Mouse (Mus musculus) thymus, adult 2 months (tissue): Measurements from ENCODE around the gene Chd8. TPM values are rescaled to one million over a fixed set of nuclear protein-coding genes. Genes with fewer than 3 reads are reported as not detected.

Experiments
- DNase-seq: peaks from one replicate; pipeline ENCODE4 v3.0.0; 2021
- H3K27ac ChIP-seq: fragments of 200-500 bp; 2 replicates; pipeline ENCODE4 v1.5.1; 2012; ENCODE audit warnings: low read length, control low read depth; ENCODE audit not compliant: control insufficient read depth, insufficient read depth
- H3K27me3 ChIP-seq: fragments of 200-500 bp; 2 replicates; pipeline ENCODE4 v1.6.1; 2012; ENCODE audit warnings: mild to moderate bottlenecking, low read length, moderate library complexity, mixed read lengths; ENCODE audit not compliant: control insufficient read depth, insufficient read depth
- H3K36me3 ChIP-seq: fragments of 200-500 bp; 2 replicates; pipeline ENCODE4 v1.6.1; 2012; ENCODE audit warnings: mild to moderate bottlenecking, low read length, moderate library complexity; ENCODE audit not compliant: control insufficient read depth, insufficient read depth
- H3K4me1 ChIP-seq: fragments of 200-500 bp; replicated peaks from 2 replicates; pipeline ENCODE4 v1.6.1; 2012; ENCODE audit warnings: low read length; ENCODE audit not compliant: control insufficient read depth, insufficient read depth
- H3K4me3 ChIP-seq: fragments of 200-500 bp; 2 replicates; pipeline ENCODE4 v1.5.1; 2012; ENCODE audit warnings: mild to moderate bottlenecking, low read length, control low read depth, moderate library complexity; ENCODE audit not compliant: control insufficient read depth, insufficient read depth
- CTCF ChIP-seq: fragments of 200-500 bp; IDR thresholded peaks from 2 replicates; pipeline ENCODE4 v1.5.1; 2012; ENCODE audit warnings: mild to moderate bottlenecking, control low read depth, low read length, moderate library complexity, borderline replicate concordance; ENCODE audit not compliant: control insufficient read depth, poor library complexity, insufficient read depth; ENCODE audit errors: extremely low read depth
- POLR2A ChIP-seq: fragments of 200-500 bp; IDR thresholded peaks from 2 replicates; pipeline ENCODE4 v1.6.1; 2012; ENCODE audit warnings: mild to moderate bottlenecking, low read length, control low read depth, moderate library complexity; ENCODE audit not compliant: control insufficient read depth, poor library complexity, insufficient read depth; ENCODE audit errors: extremely low read depth
- WGBS: fragments of 180-500 bp; shearing (Covaris S2); methylation state at CpG from one replicate; pipeline ENCODE4 v1.1.7; 2018; 5-methylcytosine and 5-hydroxymethylcytosine counted together
- polyA plus RNA-seq: library from polyadenylated mRNA; depleted of rRNA; stranded (reverse); fragments of >200 nt; gene quantifications from 2 replicates; pipeline ENCODE4 v1.2.3, GENCODE M21; 2012; rRNA removed

Gene Chd8
- polyA plus RNA-seq, 1 experiment, result 66.6 TPM

DNA sequence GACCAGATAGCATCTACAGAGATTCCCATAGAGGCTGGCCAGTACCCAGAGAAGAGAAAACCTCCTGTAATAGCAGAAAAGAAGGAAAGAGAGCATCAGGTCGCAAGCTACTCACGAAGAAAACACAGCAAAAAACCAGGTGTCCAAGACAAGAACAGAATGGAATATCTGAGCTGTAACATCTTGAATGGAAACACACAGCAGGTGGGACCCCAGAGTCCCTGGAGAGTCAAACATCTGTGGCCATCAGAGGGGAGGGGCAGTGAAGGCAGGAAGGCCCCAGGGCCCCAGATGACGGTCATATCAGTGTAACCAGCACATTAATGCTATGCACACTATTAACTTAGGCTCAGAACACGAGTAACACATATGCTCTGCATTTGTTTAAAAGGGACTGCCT lies 107.7 kb downstream of the Chd8 start:
- no peak overlapping the region for H3K4me3 ChIP-seq
- TF ChIP-seq CTCF (no peak), POLR2A (no peak)
- H3K27ac ChIP-seq, result no peak overlapping the region
- H3K4me1 ChIP-seq, result no peaks in the 10 kb centered on the region; the same call in 1 of the 2 replicates
- H3K27me3 ChIP-seq, result no peaks in the 10 kb centered on the region
- DNase-seq, result no peak
- 91% methylated on average over 4 of the region's 4 CpGs for WGBS
- no peaks in the 10 kb centered on the region for H3K36me3 ChIP-seq

Other genes with a start within 250 kb of the Chd8 start
- gene Tmem253, start 242.1 kb downstream of the Chd8 start, polyA plus RNA-seq, result 2.9 TPM in 2 replicates
- 253 and 269 TPM in 2 replicates for gene Zfp219, start 237.0 kb downstream of the Chd8 start, polyA plus RNA-seq
- gene Olfr221, start 215.3 kb downstream of the Chd8 start, polyA plus RNA-seq, result not detected in 2 replicates
- gene Hnrnpc, start 153.8 kb downstream of the Chd8 start, polyA plus RNA-seq, result 163 and 171 TPM in 2 replicates
- gene Rpgrip1, start 147.1 kb downstream of the Chd8 start, polyA plus RNA-seq, result 3.1 and 3.9 TPM in 2 replicates
- 19.1 and 22.8 TPM in 2 replicates for gene Supt16, start 60.4 kb downstream of the Chd8 start, polyA plus RNA-seq
- gene Tox4, start 21.4 kb upstream of the Chd8 start, polyA plus RNA-seq, result 73.5 and 96.7 TPM in 2 replicates
- 12.8 and 15.3 TPM in 2 replicates for gene Rab2b, start 21.8 kb upstream of the Chd8 start, polyA plus RNA-seq
- 51.4 and 54.2 TPM in 2 replicates for gene Mettl3, start 47.3 kb upstream of the Chd8 start, polyA plus RNA-seq
- 23.3 and 24.7 TPM in 2 replicates for gene Sall2, start 71.0 kb upstream of the Chd8 start, polyA plus RNA-seq
- gene Olfr1513, start 98.6 kb upstream of the Chd8 start, polyA plus RNA-seq, result not detected in 2 replicates
- 0.04 TPM in 1 of 2 replicates, not detected in the other for gene Olfr1512, start 121.4 kb upstream of the Chd8 start, polyA plus RNA-seq
- gene Olfr1511, start 139.6 kb upstream of the Chd8 start, polyA plus RNA-seq, result not detected in 2 replicates
- not detected in 2 replicates for gene Olfr1510, start 156.6 kb upstream of the Chd8 start, polyA plus RNA-seq
- gene Olfr1509, start 185.2 kb upstream of the Chd8 start, polyA plus RNA-seq, result not detected in 2 replicates
- gene Olfr1508, start 209.7 kb upstream of the Chd8 start, polyA plus RNA-seq, result not detected in 2 replicates
- 0.28 and 0.52 TPM in 2 replicates for gene Olfr1507, start 238.0 kb upstream of the Chd8 start, polyA plus RNA-seq